Mouse (Mus musculus) midbrain, embryonic 13.5 days (tissue): Measurements from ENCODE around the gene Dlg1. TPM values are rescaled to one million over a fixed set of nuclear protein-coding genes. Genes with fewer than 3 reads are reported as not detected.
"Not testable (repeated sequence)": the region's sequence is repeated elsewhere in the genome, so short reads cannot be mapped to it uniquely, and the experiment has no call there.

ENCODE experiments used
- ATAC-seq: fragments of 200-750 bp; cut with Nextera tagmentation; 2 replicates; pipeline ENCODE4 v1.8.0; 2017; ENCODE audit warnings: mild to moderate bottlenecking, moderate TSS enrichment, moderate library complexity
- H3K27ac ChIP-seq: fragments of 300-500 bp; sonication (generic); 2 replicates; pipeline ENCODE4 v1.5.1; 2015; ENCODE audit warnings: inconsistent platforms, mild to moderate bottlenecking, moderate library complexity
- H3K27me3 ChIP-seq: fragments of 300-500 bp; sonication (generic); 2 replicates; pipeline ENCODE4 v1.6.1; 2015; ENCODE audit warnings: mild to moderate bottlenecking, inconsistent platforms
- H3K36me3 ChIP-seq: fragments of 300-500 bp; sonication (generic); 2 replicates; pipeline ENCODE4 v1.6.1; 2015; ENCODE audit warnings: mild to moderate bottlenecking, inconsistent platforms
- H3K4me1 ChIP-seq: fragments of 300-500 bp; sonication (generic); replicated peaks from 2 replicates; pipeline ENCODE4 v1.6.1; 2015; ENCODE audit warnings: inconsistent platforms
- H3K4me2 ChIP-seq: fragments of 300-500 bp; sonication (generic); replicated peaks from 2 replicates; pipeline ENCODE4 v1.6.1; 2015; ENCODE audit warnings: moderate library complexity, mild to moderate bottlenecking, inconsistent platforms
- H3K4me3 ChIP-seq: fragments of 300-500 bp; sonication (generic); replicated peaks from 2 replicates; pipeline ENCODE4 v1.5.1; 2015; ENCODE audit warnings: mild to moderate bottlenecking, inconsistent platforms
- H3K9ac ChIP-seq: fragments of 300-500 bp; sonication (generic); replicated peaks from 2 replicates; pipeline ENCODE4 v1.6.1; 2015; ENCODE audit warnings: mild to moderate bottlenecking, inconsistent platforms
- H3K9me3 ChIP-seq: fragments of 300-500 bp; sonication (generic); 2 replicates; pipeline ENCODE4 v1.6.1; 2016; ENCODE audit warnings: mild to moderate bottlenecking, inconsistent platforms
- WGBS: fragments of 180-500 bp; shearing (Covaris S2); methylation state at CpG from one replicate; pipeline ENCODE4 v1.1.7; 2015; 5-methylcytosine and 5-hydroxymethylcytosine counted together
- polyA plus RNA-seq: library from polyadenylated mRNA; unstranded; fragments of >200 nt; fragmentation: Nextera tagmentation; extraction: Ambion mirVana; gene quantifications from 2 replicates; pipeline ENCODE4 v1.2.1, GENCODE M21; 2015

Dlg1 gene
- polyA plus RNA-seq, 1 experiment from 2014 or later, result 13.9 TPM

DNA sequence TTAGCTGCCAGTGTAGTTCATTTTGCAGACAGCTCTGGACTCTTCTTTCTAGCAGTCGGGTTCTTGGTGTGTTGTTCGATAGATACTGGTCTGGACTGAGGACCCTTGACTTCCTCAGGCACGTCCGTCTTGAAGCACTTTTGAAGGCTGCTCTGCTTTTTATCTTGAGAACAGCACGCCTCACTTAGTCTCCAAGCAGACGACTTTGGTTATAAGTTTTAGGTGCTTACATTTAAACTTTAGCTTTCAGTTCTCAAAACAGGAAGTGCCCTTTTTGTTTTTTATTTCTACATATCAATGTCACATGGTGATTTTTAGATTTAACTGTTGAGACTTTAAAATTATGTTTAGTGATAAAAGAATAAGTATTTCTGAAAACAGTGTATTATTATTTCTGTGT, 33.1 kb downstream of the Dlg1 start:
- no peak overlapping the region for H3K27ac ChIP-seq
- no peak overlapping the region for H3K4me3 ChIP-seq
- H3K27me3 ChIP-seq, result no peaks in the 10 kb centered on the region
- no peak for ATAC-seq
- WGBS, result 70% methylated on average over 6 of the region's 6 CpGs
- no peaks in the 10 kb centered on the region for H3K36me3 ChIP-seq
- H3K9ac ChIP-seq, result no peak overlapping the region
- H3K9me3 ChIP-seq, result no peaks in the 10 kb centered on the region
- peaks cover 12% of the 10 kb centered on the region for H3K4me1 ChIP-seq
- no peak overlapping the region for H3K4me2 ChIP-seq

DNA sequence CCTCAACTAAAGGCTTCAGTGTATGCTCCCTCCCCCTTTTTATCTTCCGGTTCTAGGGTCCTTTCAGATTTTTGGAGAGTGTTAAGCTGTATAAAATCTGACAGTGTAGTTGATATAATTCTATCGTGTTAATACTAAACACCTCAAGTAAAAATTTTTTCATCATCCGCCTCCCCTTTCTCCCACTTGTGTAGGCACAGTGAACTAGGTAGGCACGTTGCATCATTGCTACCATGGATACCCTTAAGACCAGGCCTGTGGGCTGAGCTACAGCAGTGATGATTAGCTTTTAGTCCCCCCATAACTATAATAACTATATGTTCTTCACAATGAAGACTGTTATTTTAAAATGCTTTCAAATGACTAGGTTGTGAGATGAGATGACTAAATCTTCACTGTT, 34.1 kb downstream of the Dlg1 start:
- Histone ChIP-seq H3K36me3 (no peaks in the 10 kb centered on the region), H3K27me3 (no peaks in the 10 kb centered on the region), H3K4me1 (peaks cover 12% of the 10 kb centered on the region), H3K9me3 (no peaks in the 10 kb centered on the region), H3K9ac (no peak overlapping the region), H3K4me3 (no peak overlapping the region), H3K27ac (no peak overlapping the region), H3K4me2 (no peak overlapping the region)
- ATAC-seq, result no peak
- WGBS, result 87% methylated on average over 4 of the region's 4 CpGs

- Histone ChIP-seq H3K9ac (no peak overlapping the region), H3K27me3 (no peaks in the 10 kb centered on the region), H3K4me2 (no peak overlapping the region), H3K9me3 (no peaks in the 10 kb centered on the region), H3K36me3 (no peaks in the 10 kb centered on the region), H3K27ac (no peak overlapping the region), H3K4me3 (no peak overlapping the region), H3K4me1 (no peaks in the 10 kb centered on the region)
- WGBS, result 39% methylated on average over 2 of the region's 2 CpGs
- ATAC-seq, result no peak
These were observed 42.0 kb downstream of the Dlg1 start for GRCm38 (mm10) chr16:31705213-31705612.

GRCm38 (mm10) chr16:31705904-31706303, 42.7 kb downstream of the Dlg1 start:
- H3K27ac ChIP-seq, result no peak overlapping the region
- H3K9me3 ChIP-seq, result no peaks in the 10 kb centered on the region
- no peak overlapping the region for H3K9ac ChIP-seq
- no peaks in the 10 kb centered on the region for H3K4me1 ChIP-seq
- H3K4me2 ChIP-seq, result no peak overlapping the region
- ATAC-seq, result no peak
- 95% methylated on average over 3 of the region's 3 CpGs for WGBS
- H3K4me3 ChIP-seq, result no peak overlapping the region
- no peaks in the 10 kb centered on the region for H3K36me3 ChIP-seq
- H3K27me3 ChIP-seq, result no peaks in the 10 kb centered on the region

DNA sequence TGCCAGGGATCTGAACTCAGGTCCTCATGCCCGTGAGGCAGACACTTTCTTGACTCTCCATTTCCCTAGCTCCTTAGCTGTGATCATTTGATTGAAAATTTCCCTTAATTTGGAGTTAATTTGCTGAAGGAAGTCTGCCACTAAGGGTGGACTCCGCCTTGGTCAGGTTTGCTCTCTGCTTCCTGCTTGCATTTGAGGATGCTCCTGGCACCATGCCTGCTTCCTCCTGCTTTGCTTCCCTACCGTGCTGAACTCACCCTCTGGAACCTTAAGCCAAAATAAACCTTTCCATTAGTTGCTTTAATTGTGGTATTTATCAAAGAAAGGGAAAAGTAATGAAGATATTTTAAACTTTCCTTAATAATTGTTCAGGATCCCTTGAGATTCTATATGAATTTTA, 44.1 kb downstream of the Dlg1 start:
- Histone ChIP-seq H3K27me3 (no peaks in the 10 kb centered on the region), H3K4me1 (no peaks in the 10 kb centered on the region), H3K9ac (no peak overlapping the region), H3K4me2 (no peak overlapping the region), H3K36me3 (no peaks in the 10 kb centered on the region), H3K9me3 (no peaks in the 10 kb centered on the region), H3K4me3 (no peak overlapping the region), H3K27ac (no peak overlapping the region)
- 91% methylated on average over 3 of the region's 3 CpGs for WGBS
- ATAC-seq, result no peak

DNA sequence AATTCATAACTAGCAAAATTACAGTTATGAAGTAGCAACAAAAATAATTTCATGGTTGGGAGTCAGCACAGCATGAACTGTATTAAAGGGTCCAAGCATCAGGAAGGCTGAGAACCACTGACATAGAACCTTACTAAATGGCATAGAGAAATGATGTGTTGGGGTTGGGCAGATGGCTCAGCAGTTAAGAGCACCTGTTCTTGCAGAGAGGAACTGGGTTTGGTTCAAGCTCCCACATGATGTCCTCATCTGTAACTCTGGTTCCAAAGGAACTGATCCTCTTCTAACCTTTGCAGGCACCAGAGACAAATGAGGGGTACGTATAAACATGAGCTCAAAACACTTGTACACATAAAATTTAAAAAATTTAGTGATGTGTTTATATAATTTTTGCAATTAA, 59.7 kb downstream of the Dlg1 start:
- no peak for ATAC-seq
- Histone ChIP-seq H3K4me1 (no peaks in the 10 kb centered on the region), H3K4me3 (no peak overlapping the region), H3K36me3 (no peaks in the 10 kb centered on the region), H3K4me2 (no peak overlapping the region), H3K9ac (no peak overlapping the region), H3K27me3 (no peaks in the 10 kb centered on the region), H3K27ac (no peak overlapping the region), H3K9me3 (no peaks in the 10 kb centered on the region)
- WGBS, result 92% methylated on average over 1 of the region's 1 CpGs

DNA sequence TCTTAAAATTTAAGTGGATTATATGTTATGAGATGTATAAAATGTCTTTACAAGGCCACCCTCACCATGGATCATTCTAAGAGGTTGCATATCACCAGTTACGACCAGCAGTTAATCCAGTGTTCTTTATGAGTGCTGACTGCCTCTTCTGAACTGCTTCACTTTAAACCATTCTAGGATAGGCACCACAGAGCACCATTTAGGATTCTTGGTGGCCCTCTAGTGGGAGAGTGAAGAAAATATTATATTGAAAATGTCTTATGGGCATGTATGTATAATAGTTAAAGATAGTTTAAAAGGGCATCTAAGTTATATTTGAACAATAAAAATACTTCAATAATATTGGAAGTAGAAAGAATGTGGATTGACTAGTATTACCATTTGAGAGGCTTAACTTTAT, 60.9 kb downstream of the Dlg1 start:
- 14% methylated on average over 1 of the region's 1 CpGs for WGBS
- Histone ChIP-seq H3K9ac (no peak overlapping the region), H3K4me1 (no peaks in the 10 kb centered on the region), H3K4me3 (no peak overlapping the region), H3K4me2 (no peak overlapping the region), H3K27me3 (no peaks in the 10 kb centered on the region), H3K27ac (no peak overlapping the region), H3K36me3 (no peaks in the 10 kb centered on the region), H3K9me3 (no peaks in the 10 kb centered on the region)
- ATAC-seq, result 0 out of 2 replicates have a peak, but pooled peaks have one; percentile 43

- Histone ChIP-seq H3K27ac (no peak overlapping the region), H3K4me1 (no peaks in the 10 kb centered on the region), H3K4me2 (no peak overlapping the region), H3K9ac (no peak overlapping the region), H3K36me3 (no peaks in the 10 kb centered on the region), H3K4me3 (no peak overlapping the region), H3K27me3 (no peaks in the 10 kb centered on the region), H3K9me3 (no peaks in the 10 kb centered on the region)
- no peak for ATAC-seq
- WGBS, result 89% methylated on average over 4 of the region's 4 CpGs
These were observed 61.6 kb downstream of the Dlg1 start for GRCm38 (mm10) chr16:31724818-31725217.

DNA sequence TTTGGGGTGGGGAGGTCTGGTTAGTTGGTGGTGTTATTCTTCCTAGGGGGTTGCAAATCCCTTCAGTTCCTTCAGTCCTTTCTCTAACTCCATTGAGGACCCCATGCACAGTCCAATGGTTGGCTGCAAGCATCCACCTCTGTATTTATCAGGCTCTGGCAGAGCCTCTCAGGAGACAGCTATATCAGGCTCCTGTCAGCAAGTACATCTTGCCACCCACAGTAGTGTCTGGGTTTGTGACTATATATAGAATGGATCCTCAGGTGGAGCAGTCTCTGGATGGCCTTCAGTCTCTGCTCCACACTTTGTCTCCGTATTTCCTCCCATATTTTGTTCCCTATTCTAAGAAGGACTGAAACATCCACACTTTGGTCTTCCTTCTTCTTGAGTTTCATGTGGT, 67.7 kb downstream of the Dlg1 start:
- H3K9ac ChIP-seq, H3K27me3 ChIP-seq, H3K4me3 ChIP-seq, ATAC-seq, H3K4me2 ChIP-seq, H3K27ac ChIP-seq, H3K4me1 ChIP-seq, H3K36me3 ChIP-seq, H3K9me3 ChIP-seq: not testable (repeated sequence)
- 97% methylated on average over 1 of the region's 1 CpGs for WGBS

GRCm38 (mm10) chr16:31737081-31737480, 73.8 kb downstream of the Dlg1 start:
- Histone ChIP-seq H3K36me3 (no peaks in the 10 kb centered on the region), H3K4me3 (no peak overlapping the region), H3K4me2 (no peak overlapping the region), H3K4me1 (no peaks in the 10 kb centered on the region), H3K9ac (no peak overlapping the region), H3K27me3 (no peaks in the 10 kb centered on the region), H3K9me3 (no peaks in the 10 kb centered on the region), H3K27ac (no peak overlapping the region)
- 96% methylated on average over 4 of the region's 4 CpGs for WGBS
- no peak for ATAC-seq

GRCm38 (mm10) chr16:31737761-31738160, 74.5 kb downstream of the Dlg1 start:
- H3K9ac ChIP-seq, result no peak overlapping the region
- 68% methylated on average over 3 of the region's 3 CpGs for WGBS
- ATAC-seq, result no peak
- H3K4me2 ChIP-seq, result no peak overlapping the region
- no peak overlapping the region for H3K4me3 ChIP-seq
- no peaks in the 10 kb centered on the region for H3K27me3 ChIP-seq
- no peaks in the 10 kb centered on the region for H3K4me1 ChIP-seq
- no peaks in the 10 kb centered on the region for H3K9me3 ChIP-seq
- no peak overlapping the region for H3K27ac ChIP-seq
- H3K36me3 ChIP-seq, result no peaks in the 10 kb centered on the region

DNA sequence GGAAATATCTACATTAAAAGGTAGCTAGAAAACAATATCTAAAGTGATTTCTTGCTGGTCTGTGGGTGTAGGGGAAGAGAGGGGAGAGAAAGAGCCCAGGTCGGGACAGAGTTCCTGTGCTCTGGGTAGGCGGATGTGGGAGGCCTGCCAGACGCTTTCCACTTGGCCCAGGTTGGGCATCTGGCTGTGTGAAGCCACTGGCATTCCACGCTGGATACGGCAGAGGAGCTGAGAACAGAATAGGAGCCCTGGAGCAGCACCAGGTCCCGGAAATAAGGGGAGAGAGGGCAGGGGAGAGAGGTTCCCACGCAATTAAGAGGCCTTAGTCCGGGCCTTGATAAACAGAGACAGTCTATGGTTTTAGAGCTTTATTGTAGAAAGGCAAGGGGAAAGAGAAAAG, 77.0 kb downstream of the Dlg1 start:
- H3K4me1 ChIP-seq, result no peaks in the 10 kb centered on the region
- no peak overlapping the region for H3K9ac ChIP-seq
- no peak overlapping the region for H3K27ac ChIP-seq
- no peak overlapping the region for H3K4me3 ChIP-seq
- ATAC-seq, result no peak
- H3K9me3 ChIP-seq, result peaks cover 5% of the 10 kb centered on the region; the same call in 1 of the 2 replicates
- 88% methylated on average over 8 of the region's 8 CpGs for WGBS
- H3K27me3 ChIP-seq, result no peaks in the 10 kb centered on the region
- peaks cover 3% of the 10 kb centered on the region; the same call in 1 of the 2 replicates for H3K36me3 ChIP-seq
- no peak overlapping the region for H3K4me2 ChIP-seq

- Histone ChIP-seq H3K4me3 (no peak overlapping the region), H3K36me3 (peaks cover 3% of the 10 kb centered on the region; the same call in 1 of the 2 replicates), H3K9ac (no peak overlapping the region), H3K4me1 (no peaks in the 10 kb centered on the region), H3K27me3 (no peaks in the 10 kb centered on the region), H3K9me3 (peaks cover 6% of the 10 kb centered on the region; the same call in 1 of the 2 replicates), H3K4me2 (no peak overlapping the region), H3K27ac (no peak overlapping the region)
- 84% methylated on average over 5 of the region's 5 CpGs for WGBS
- ATAC-seq, result no peak
These were observed 77.5 kb downstream of the Dlg1 start for GRCm38 (mm10) chr16:31740704-31741103.
